Mouse (Mus musculus) lung, adult 18-20 months (tissue): Measurements from ENCODE around the gene Cdhr3.

ENCODE experiments used
- DNase-seq, 2 experiments: peaks; one replicate each; pipeline ENCODE4 v3.0.0; 2022; ENCODE audit warnings: mixed read lengths in 2 of 2

Gene Cdhr3

DNA sequence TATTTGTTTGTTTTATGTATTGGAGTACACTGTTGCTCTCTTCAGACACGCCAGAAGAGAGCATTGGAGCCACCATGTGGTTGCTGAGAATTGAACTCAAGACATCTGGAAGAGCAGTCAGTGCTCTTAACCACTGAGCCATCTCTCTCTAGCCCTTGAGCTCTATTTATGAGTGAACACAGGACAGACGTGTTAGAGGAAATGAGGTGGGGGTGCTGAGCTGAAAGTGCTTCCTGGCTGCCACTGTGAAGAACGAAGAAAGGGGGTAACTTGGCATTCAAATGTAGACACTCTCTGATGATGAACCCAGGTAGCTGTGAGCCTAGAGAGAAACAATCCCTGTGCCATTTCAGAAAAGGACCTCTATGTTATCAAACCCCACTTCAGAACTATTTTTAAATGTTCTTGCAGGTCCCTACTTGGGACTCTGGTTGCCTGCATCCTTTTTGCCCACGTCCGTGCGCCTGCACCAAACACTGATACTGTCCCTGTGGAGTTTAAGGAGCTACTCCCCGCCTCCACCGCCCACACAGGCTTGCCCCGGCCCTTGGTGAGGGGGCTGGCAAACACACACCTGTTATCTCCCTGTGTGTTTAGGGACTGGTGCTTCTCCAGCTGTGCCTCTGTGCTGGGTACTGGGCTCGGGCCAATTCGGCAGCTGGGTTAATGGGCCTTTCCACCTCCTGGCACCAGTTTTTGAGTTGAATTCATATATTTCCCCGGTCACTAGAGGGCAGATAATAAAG, 58.2 kb downstream of the Cdhr3 start:
- no peak for DNase-seq

DNA sequence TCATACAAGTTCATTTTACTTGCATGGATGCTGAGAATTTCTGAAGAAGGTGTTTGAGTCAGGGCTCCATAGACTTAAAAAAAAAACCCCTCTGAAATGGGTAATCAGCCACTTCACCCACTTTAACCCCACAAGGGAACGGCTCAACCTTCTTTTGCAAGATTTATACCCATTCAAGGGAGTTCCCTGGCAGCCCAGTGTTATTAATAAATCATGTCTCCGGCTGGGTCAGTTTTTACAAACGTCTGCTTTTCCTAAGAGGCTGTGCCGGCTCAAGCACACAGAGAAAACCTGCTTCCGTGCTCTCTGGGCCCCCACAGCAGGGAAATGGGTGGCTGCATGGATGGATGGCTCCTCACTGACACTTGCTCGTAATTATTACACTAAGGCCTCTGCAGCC, 59.5 kb downstream of the Cdhr3 start:
- DNase-seq: no peak

DNA sequence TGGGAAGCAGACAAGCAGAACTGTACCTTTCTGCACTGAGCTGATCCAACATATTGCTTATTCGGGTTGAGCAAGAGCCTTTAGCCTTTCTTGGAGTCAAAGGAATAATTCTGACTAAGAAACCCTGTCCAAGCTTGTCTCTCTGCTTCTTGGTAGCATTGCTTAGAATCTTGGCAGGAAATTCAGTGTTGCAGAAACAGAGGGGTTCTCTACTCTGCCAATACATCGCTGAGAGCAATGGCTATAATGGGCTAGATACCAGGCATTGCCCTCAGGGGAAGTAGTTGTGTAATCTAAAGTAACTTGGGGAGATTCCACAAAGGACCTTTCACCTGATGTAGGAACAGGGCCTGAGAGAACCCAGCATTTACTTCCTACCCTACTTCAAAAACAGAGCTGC, 62.1 kb downstream of the Cdhr3 start:
- no peak for DNase-seq

DNA sequence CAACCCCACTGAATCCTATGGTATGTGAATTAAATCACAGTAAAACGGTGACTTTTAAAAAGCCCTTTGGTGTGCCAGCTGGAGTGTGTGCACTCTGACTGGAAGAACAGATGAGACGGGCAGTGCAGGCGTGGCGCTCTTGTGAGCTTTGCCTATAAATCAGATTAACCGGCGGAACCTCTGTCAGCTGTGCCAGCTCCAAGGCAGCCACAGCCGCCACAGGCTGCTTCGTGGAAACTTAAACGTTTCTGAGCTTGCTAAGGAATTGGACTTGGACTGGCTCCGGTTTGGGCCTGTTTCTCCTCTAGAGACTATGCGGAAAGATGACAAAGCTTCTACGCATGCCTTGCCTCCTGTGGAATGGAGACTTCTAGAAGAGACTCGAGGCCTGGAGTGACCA, 62.6 kb downstream of the Cdhr3 start:
- DNase-seq: no peak

DNA sequence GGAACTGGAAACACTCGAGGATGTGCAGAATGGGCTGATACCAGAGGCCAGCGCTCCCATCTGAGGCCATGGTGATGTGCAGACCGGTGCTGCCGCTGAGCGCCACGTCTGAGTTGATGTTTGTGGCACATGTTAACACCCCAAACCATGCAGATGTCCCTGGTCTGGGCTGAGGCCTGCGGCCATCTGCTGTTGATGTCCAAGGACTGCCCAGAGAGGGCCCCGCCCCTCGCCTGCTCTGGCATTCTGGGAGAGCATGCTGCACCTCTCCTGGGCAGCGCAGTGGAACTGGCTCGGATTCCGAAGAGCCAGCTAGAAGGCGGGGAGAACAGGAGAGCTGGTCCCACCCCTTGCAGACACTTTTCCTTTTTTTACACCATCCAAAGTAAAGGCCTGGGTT, 64.0 kb downstream of the Cdhr3 start:
- peak in 1 of 2 experiments; percentile 20 for DNase-seq

DNA sequence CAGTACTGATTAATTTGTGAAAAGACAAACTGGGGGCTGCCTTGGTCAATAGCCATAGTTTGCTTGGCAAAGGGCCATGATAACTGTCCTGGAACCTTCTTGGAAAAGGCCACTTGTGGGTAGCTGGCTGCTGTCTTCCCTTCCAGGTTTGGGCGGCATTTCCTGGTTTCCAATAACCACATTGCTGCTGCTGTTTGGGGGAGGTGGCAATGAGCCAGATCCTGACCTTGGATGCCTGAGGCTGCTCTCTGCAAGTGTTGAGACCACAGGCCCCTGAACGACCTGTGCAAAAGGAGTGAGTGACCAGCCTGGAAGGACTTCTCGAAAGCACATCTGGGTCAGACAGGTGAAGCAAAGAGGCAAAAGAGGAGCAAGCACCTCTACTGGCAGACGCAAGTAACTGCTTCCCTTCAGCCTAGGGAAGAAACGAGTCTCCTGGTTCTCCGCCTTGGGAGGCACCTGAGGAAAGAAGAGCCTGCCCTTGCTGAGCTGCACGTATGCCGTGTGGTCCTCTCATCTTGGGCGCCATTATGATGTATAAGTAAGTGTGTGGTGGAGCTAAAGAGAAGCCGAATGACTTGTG, 64.5 kb downstream of the Cdhr3 start:
- DNase-seq: no peak

DNA sequence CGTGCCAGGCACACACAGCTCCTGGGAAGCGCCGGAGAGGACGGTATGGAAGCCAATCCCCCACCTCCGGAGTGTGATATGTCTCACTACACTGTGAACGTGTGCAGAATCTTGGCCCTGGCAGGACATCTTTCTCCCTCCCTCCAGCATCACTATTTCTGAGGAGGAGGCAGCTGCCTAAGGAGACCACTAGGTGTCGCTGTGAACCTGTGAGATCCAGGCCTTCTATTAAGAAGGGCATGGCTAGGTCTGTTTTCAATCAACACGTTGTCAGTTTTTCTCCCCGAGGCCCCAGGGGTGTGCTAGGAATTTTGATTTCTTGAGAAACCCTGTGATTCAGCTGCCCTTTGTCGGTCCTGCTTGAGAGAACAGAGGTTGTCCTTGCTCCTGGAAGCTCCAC, 65.6 kb downstream of the Cdhr3 start:
- DNase-seq: peak; percentile 73 to 78

DNA sequence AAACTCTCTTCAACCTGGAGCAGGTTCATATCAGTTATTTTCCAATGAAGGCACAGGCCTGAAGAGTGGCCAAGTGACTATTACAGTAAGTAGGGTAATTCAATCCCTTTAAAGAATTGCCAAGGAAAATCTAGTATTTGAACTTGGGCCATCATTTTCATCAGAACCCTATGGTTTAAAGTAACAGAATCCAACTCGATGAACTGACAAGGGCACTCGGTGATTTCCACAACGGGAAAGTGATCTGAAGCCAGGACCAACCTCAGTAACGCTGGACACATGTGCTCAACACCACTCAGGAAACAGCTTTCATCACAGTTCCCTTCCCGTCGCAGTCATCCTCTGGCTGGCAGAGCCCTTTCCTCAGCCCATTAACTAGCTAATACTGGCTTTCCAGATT, 68.2 kb downstream of the Cdhr3 start:
- DNase-seq: no peak

DNA sequence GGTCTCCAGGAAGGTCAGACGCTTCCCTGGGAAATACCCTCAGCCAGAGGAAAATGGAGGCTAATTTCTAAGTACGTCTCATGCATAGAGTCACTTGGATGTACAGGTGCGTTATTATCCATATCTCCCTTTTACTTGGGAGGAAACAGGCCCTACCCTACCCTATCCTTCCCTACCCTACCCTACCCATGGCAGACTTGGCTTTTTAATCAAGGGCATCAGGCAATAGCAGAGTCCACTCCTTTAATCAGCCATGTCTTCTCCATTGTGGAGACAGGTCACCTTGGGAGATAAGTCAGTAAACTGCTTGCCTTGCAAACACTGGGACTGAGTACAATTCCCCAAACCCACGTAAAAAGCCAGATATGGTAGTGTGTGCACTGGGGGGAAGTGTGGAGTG, 70.9 kb downstream of the Cdhr3 start:
- no peak for DNase-seq

DNA sequence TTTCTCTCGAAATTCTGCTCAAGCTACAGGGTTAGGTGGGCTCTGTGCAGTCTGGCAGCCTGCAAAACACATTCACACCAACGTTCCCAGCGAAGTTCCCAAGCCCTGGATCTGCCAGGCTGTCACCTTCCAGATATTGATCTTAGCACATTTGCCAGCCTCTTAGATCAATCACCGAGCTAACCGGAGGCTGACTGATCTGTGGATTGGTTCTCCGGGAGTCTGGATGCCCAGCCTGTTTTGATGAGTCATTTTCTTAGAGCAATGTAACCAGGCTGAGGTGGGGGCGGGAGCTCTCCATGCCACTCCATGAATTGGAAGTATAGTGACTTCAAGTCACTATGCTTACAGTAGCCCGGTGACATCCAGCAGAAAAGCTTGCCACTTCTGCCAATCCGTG, 71.5 kb downstream of the Cdhr3 start:
- DNase-seq: no peak

DNA sequence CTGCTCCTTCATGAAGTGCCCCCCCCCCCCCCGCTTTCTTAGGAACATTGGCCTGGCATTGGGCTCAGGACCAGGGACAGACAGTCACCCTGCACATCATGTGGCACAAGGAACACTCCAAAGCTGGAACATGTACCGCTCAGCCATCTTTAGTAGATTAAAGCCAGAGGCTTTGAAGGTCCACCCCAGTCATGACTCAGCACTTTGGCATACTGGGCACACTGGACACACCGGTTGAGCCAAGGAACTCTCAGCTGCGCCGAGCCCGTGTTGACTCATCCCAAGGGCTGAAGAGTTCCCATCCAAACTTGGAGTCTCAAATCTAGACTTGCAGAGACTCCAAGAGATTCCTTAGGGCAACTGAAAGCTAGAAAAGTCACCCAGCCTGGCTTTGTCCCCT, 72.7 kb downstream of the Cdhr3 start:
- peak; percentile 78 to 86 for DNase-seq

DNA sequence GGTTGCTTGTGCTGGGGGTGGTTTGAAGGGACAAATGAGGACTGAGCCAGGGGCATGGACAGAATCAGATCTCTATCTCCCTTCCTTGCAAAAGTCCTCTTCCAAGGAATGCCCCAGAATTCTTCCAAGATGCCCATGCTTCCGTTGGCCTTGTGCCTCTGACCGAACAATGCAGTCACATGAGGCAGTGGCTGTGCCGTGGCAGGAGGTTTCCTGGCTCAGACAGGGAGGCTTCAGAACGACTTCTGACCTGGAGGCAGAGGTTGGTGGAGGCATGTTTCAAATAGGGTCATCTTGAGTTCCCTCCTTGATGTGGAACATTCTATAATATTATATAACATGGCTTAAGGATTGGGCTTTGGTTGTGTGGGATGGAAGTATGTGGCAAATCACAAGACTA, 74.1 kb downstream of the Cdhr3 start:
- no peak for DNase-seq

DNA sequence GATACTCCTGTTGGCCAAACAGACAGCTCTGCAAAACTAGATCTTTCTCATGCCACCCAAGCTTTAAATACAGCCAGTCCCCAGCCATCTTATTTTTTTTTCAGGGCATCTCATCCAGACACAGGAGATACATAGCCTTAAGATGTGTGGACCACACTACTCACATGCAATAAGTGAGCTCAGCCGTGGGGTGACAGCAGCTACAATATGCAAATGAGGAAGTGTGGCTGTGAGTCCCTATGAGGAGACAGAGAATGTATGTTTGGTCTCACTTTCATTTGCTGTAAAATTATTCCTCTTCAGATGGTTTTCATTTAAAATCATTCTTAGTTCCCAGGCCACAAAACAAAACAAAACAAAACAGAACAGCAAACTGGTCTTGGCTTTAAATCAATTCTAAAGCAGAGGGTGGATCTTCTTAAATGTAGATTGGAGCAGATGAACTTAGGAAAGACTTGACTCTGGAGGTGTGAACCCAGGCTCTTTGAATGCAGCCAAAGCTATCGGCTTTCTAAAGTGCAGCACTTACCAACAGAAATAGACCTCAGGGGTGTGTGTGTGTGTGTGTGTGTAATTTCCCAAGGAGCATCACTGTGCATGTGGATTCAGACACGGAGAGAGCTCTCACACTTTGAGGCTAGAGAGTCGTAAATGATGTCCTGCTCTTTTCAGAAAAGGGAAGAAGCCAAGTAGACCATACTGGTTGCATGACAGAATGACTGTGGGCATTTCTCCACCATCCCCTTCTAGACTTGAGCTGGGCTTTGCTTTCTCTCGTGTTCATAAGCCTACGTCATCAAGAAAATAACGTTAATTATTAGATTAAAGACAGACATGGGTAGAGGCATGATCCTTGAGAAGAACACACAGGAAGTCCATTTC, 75.6 kb downstream of the Cdhr3 start:
- no peak for DNase-seq

DNA sequence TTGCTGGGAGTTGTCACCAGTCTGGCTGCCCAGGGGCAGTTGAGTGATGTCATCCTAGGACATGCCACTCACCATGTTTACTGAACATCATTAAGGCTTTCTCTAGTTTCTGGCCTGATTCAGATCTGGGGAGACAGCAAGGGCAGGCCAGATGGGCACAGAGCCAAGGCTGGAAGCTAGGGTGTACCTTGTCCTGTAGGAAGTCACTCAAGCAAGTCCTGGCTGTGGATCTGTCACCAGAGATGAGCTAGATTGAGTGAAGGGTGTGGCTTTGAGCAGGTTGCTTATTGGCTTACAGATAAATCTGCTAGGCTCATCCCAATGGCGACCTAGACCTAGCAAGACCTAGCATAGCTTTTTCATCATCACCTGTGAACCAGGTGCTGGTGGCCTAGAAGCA, 77.6 kb downstream of the Cdhr3 start:
- no peak for DNase-seq

DNA sequence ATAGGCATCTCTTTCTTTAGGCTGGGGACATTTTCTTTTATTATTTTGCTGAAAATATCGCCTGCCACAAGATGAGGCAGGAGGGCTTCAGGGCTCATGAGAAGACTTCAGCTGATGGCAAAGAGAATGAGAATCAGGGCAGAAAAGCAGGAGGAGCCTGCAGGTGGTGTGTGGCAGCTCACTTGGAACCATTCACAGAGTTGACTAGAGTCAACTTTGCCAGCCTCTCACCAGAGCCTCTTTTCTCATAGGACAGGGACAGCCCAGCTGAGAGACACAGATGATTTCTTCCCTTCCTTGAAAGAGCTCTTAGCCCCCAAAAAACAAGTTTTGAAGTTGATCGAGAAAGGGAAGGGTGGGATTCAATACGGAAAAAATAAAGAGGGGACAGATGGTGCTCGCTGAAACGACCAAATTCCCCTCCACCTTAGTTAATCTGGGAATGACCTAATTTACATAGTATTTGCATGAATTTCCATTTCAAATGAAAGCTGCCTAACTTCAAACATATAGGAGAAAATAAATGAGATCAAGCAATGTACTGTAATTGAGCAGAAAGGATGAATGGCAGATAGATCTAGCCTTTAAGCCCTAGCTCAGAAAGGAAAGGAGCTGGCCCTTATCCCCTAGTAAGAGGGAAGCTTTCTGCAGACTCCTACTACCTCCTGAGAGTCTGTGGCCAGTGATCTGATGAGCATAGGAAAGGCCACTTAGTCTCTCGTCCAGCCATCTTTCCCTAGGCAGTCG, 78.5 kb downstream of the Cdhr3 start:
- no peak for DNase-seq

DNA sequence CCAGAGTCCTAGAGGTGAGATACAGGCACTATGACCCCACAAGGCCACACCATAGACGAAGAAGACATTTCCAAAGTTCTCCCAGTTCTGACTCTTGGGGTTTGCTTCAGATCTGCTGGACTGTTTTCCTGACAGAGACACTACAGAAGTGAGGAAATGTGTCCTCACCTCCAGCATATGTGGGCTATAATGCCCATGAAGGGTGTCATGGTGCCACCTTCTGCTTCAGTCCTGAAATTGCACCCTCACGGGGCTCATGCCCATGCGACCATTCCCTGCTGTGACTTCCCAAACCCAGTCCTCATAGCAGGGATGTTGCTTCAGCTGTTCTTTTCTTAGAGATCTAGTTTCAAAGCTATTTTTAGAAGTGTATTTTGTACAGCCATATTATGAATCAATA, 82.6 kb downstream of the Cdhr3 start:
- peak; percentile 72 to 74 for DNase-seq

DNA sequence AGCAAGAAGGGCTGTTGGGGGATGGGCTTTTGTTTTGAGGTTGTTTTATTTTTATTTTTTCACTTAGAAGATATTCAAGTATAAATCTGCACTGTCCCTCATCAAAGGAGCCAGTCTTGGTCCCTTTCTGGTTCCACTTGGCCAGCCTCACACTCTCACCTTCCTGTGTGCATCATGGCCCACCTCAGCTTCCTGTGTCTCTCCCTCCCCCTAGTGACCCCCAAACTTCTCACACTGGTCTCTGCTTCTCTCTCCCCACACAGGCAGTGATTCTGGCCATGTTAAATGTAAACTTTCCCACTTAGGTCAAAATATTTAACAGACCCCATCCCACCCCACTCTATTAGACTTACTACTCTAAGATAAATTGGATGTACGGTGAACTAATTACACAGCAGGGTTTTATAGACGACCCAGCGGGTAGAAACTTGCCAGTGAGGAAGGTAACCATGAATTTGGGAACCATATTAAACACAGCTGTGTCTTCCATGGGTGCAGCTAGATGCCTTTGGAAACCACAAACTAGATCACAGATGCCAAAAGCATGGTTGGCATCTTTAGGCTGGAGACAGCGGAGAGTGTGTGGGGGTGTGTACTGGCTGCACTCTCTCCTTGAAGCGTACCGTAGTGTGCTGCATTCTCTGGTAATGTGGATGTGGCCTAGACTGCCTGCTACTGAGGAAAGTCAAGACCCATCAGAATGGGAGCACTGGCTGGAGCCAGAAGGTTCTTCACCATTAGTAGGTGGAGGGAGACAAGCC, 83.3 kb downstream of the Cdhr3 start:
- no peak for DNase-seq

DNA sequence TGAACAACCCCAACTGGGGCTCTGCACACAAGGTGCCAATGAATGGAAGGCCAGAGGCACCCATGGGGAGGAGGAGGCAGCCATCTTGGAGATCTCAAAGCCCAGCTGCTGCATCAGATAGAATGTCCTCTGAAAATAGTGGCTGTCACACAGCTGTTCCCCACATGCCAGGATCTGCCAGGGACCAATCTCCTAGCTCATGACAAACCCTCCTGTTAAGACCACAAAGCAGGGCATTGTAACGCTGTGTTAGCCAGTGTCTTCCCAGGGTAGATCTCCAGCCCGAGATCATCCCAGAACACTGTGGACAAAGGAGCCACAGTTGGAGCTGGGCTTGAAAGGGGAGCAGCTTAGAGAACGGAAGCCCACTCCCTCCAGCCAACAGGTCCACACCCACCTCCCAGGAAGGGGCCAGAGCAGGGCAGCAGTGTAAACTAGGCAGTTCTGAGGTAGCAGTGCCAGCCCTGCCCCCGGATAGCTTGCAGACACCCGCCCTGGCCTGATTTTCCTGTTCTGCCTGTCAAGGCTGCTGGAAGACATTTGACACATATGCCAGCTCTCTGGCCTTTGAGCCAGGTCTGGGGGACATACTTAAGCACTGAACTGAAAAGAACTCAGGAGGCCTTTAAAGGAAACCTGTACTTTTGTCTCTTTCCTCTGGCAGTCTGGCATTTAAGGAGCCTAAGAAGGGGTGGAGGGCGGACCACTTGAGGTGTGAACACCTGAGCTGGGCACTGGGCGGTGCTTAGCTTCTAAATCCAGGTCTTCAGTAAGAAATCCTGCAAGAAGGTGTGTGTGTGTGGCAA, 84.2 kb downstream of the Cdhr3 start:
- peak; percentile 76 to 84 for DNase-seq

DNA sequence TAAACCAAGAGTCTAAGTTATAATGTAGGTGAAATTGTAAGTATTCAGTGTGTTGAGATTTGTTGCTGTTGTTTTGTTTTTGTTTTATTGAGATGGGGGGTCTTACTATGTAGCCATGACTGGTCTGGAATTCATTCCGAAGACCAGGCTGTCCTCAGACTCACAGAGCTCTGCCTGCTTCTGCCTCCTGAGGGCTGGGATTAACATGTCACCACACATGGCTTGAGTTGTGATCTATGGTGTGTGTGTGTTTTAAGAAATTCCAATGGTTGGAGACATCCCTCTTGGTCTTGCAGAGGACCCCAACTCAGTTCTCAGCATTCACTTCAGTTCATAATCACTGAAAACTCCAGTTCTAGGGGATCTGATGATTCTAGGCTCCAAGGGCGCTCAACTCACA, 85.5 kb downstream of the Cdhr3 start:
- no peak for DNase-seq

DNA sequence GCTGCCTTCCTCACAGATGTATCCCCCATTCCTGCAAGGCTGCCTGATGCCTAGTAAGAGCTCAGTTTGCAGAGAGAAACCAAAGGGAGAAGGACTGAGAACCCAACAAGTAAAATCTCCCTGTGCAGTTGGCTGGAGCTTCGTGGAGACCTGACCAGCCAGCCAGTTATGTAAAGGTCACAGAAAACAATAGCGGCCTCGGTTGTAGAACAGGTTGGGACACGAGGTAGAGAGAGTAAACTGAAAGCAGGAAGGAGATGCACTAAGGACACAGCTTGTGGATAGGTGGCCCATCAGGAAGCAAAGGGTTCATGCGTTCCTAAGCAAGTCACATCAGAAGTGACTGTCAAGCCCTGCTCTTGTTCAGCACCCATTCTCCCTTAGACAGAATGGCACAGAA, 86.8 kb downstream of the Cdhr3 start:
- DNase-seq: peak in 1 of 2 experiments; percentile 52

DNA sequence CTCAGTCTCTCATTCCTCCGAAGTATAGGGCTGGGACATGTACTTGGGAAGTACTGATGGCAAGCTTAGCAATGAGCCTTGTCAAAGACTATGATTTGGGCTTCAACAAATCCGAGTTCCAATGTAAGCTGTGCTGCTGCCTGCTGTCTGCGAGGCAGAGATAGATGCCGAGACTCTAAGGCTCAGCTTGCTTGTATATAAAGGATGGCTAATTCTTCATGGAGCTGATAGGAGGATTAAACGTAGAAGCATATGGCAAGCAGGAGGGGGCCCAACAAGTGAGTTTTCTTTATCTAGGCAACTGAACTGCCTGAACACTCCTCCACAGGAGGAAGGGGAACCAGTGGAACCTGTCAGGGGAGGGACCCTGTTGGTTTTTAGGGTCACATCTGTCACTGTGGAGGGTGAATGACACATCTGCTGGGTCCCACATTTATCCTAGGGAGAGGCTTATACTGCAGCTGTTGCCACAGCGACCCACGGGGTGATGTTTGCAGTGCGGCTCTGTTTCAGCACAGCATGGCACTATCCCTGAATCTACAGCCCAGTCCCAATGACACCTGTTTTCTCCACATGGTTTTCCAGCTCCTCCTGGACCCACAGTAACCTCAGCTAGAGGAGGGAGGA, 89.2 kb downstream of the Cdhr3 start:
- no peak for DNase-seq
